Mouse (Mus musculus) Muller cell, postnatal 12 days (primary cell): ENCODE results near the gene Hspa8.
"Not testable (repeated sequence)": the region's sequence is repeated elsewhere in the genome, so short reads cannot be mapped to it uniquely, and the experiment has no call there.

Source experiments
- DNase-seq: peaks from one replicate; pipeline ENCODE4 v3.0.0-alpha.2; 2015; ENCODE audit errors: inconsistent ontology term

Hspa8 gene

GRCm38 (mm10) chr9:40783641-40784373 is 17.0 kb upstream of the Hspa8 start:
- DNase-seq, result no peak

GRCm38 (mm10) chr9:40784374-40784967 is 16.3 kb upstream of the Hspa8 start:
- no peak for DNase-seq

GRCm38 (mm10) chr9:40785452-40785851 is 15.3 kb upstream of the Hspa8 start:
- no peak for DNase-seq

GRCm38 (mm10) chr9:40786820-40787219 is 14.0 kb upstream of the Hspa8 start:
- not testable (repeated sequence) for DNase-seq

GRCm38 (mm10) chr9:40791864-40792633 is 8.7 kb upstream of the Hspa8 start:
- no peak for DNase-seq

GRCm38 (mm10) chr9:40793581-40793980 is 7.2 kb upstream of the Hspa8 start:
- no peak for DNase-seq

- no peak for DNase-seq
These were observed 6.5 kb upstream of the Hspa8 start for GRCm38 (mm10) chr9:40794251-40794650.

- DNase-seq, result no peak
These were observed 5.9 kb upstream of the Hspa8 start for GRCm38 (mm10) chr9:40794926-40795325.

- DNase-seq, result no peak
These were observed 5.2 kb upstream of the Hspa8 start for GRCm38 (mm10) chr9:40795562-40795961.

- DNase-seq, result no peak
These were observed 4.7 kb upstream of the Hspa8 start for GRCm38 (mm10) chr9:40796054-40796453.

GRCm38 (mm10) chr9:40798247-40798960 is 2.4 kb upstream of the Hspa8 start:
- DNase-seq, result no peak

- DNase-seq, result no peak
These were observed 1.7 kb upstream of the Hspa8 start for GRCm38 (mm10) chr9:40799112-40799511.

- DNase-seq, result peak; percentile 87
These were observed 815 bp upstream of the Hspa8 start for GRCm38 (mm10) chr9:40799837-40800501.

- DNase-seq, result peak; percentile 59
These were observed 1.1 kb downstream of the Hspa8 start for GRCm38 (mm10) chr9:40801614-40802532.

GRCm38 (mm10) chr9:40802533-40802875 is 1.7 kb downstream of the Hspa8 start:
- not testable (repeated sequence) for DNase-seq

- not testable (repeated sequence) for DNase-seq
These were observed 3.8 kb downstream of the Hspa8 start for GRCm38 (mm10) chr9:40804576-40804975.

- no peak for DNase-seq
These were observed 4.5 kb downstream of the Hspa8 start for GRCm38 (mm10) chr9:40805263-40805662.

- DNase-seq, result no peak
These were observed 5.9 kb downstream of the Hspa8 start for GRCm38 (mm10) chr9:40806440-40807288.

GRCm38 (mm10) chr9:40807289-40807920 is 6.6 kb downstream of the Hspa8 start:
- DNase-seq, result peak; percentile 79
